Mouse (Mus musculus): Measurements from ENCODE around the gene Chmp4b.

- no peak for TF ChIP-seq POLR2A (IDR thresholded peaks at IDR 0.05; ENCODE audit: borderline replicate concordance, insufficient read depth, low read length)
- peak; percentile 9; the same call in 1 of the 2 replicates for TF ChIP-seq CTCF (IDR thresholded peaks at IDR 0.05; ENCODE audit: borderline replicate concordance, insufficient read depth, low read depth, low read length)
These were observed 27.4 kb upstream of the Chmp4b start for GRCm38 (mm10) chr2:154624137-154624536.
